Mouse (Mus musculus): Measurements from ENCODE around the gene Olfr365.

Gene Olfr365

DNA sequence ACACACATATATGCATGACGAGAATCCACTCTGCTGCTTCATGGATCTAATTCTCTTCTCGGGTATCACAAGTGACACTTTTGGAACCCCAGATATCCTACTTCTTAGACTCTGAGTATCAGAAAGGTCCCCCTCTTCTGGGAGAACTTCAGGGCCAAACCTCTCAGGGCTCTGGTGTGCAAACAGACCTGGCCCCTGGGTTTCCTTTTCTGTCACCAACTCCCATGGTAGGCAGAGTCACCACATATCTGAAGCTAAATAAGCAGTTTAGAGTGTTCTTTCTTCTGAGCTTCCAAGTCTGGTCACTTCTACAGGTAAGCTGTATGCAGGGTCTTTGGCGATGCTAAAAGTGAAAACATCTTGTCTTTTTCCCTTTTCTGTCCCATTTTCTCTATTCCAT is at the start of gene Olfr365:
TSS of gene Olfr365 (plus strand) at position 301 of the 400 bp plus-strand sequence.
- DNase-seq (ENCODE audit: low read depth, low spot score): no peak

DNA sequence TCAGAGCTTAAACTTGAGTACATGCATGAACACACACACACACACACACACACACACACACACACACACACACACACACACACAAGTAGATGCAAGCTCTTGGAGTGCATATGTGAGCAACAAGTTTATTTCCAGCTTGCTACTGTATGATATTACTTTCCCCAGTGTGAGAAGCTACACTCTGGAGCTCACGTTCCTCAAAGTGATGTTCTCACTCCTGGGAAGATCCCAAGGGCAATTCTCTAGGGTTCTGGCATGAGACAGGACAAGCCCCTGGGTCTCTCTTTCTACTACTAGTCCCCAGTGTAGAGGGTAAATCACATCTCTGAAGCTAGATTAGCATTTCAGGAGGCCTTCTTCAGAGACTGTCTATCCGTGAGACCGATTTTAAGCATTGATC is 49.0 kb upstream of the Olfr365 start, which contains the start of gene Olfr364-ps1:
TSS of gene Olfr364-ps1 (plus strand) at position 301 of the 400 bp plus-strand sequence.
- DNase-seq (ENCODE audit: low read depth, low spot score): no peak

DNA sequence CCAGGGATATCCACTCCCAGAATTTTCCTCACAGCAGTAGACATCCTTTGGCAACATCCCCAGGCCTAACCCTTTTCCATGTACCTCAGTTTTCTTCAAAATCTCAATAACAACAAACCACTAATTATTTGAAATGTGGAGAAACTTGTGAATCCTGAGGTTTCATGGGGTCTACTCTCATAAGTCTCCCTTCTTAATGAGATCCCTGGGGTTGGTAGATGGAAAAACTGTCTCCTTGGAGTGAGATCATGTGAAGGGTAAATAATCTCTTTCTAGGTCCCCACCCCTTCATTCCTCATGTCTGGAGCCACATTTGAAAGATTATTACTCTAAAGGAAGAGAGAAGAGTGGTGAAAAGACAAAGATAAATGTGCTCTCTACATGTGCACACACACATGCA is 23.3 kb downstream of the Olfr365 start, which contains the start of gene Olfr366:
TSS of gene Olfr366 (plus strand) at position 301 of the 400 bp plus-strand sequence.
- no peak for DNase-seq (ENCODE audit: low read depth, low spot score)
